Mouse (Mus musculus) kidney, embryonic 14.5 days (tissue): ENCODE results near the gene Zcchc8. TPM values are rescaled to one million over a fixed set of nuclear protein-coding genes. Genes with fewer than 3 reads are reported as not detected.
"Not testable (repeated sequence)": the region's sequence is repeated elsewhere in the genome, so short reads cannot be mapped to it uniquely, and the experiment has no call there.

ENCODE experiments used
- ATAC-seq: fragments of 200-750 bp; cut with Nextera tagmentation; 2 replicates; pipeline ENCODE4 v1.8.0; 2017; ENCODE audit warnings: moderate number of reproducible peaks, mild to moderate bottlenecking, moderate TSS enrichment, moderate library complexity; ENCODE audit not compliant: low FRiP score, low TSS enrichment
- H3K27ac ChIP-seq: fragments of 300-500 bp; sonication (generic); 2 replicates; pipeline ENCODE4 v1.5.1; 2014; ENCODE audit warnings: low read depth, mild to moderate bottlenecking, low read length, moderate library complexity, mixed read lengths
- H3K27me3 ChIP-seq: fragments of 300-500 bp; sonication (generic); 2 replicates; pipeline ENCODE4 v1.6.1; 2014; ENCODE audit warnings: mild to moderate bottlenecking, low read length; ENCODE audit not compliant: control insufficient read depth, insufficient read depth
- H3K36me3 ChIP-seq: fragments of 300-500 bp; sonication (generic); 2 replicates; pipeline ENCODE4 v1.6.1; 2014; ENCODE audit warnings: low read length, mixed read lengths; ENCODE audit not compliant: control insufficient read depth, insufficient read depth
- H3K4me1 ChIP-seq: fragments of 300-500 bp; sonication (generic); 2 replicates; pipeline ENCODE4 v1.6.1; 2014; ENCODE audit warnings: low read length, mixed read lengths; ENCODE audit not compliant: control insufficient read depth, insufficient read depth
- H3K4me2 ChIP-seq: fragments of 300-500 bp; sonication (generic); replicated peaks from 2 replicates; pipeline ENCODE4 v1.6.1; 2014; ENCODE audit warnings: low read depth, mild to moderate bottlenecking, low read length
- H3K4me3 ChIP-seq: fragments of 300-500 bp; sonication (generic); 2 replicates; pipeline ENCODE4 v1.5.1; 2014; ENCODE audit warnings: mild to moderate bottlenecking, low read length
- H3K9ac ChIP-seq: fragments of 300-500 bp; sonication (generic); 2 replicates; pipeline ENCODE4 v1.6.1; 2014; ENCODE audit warnings: low read depth, mild to moderate bottlenecking, low read length, moderate library complexity
- H3K9me3 ChIP-seq: fragments of 300-500 bp; sonication (generic); 2 replicates; pipeline ENCODE4 v1.6.1; 2016; ENCODE audit warnings: low read length; ENCODE audit not compliant: control insufficient read depth
- WGBS: fragments of 180-500 bp; shearing (Covaris S2); extraction: QIAGEN DNeasy Blood & Tissue Kit; methylation state at CpG from one replicate; pipeline ENCODE4 v1.1.7; 2014; 5-methylcytosine and 5-hydroxymethylcytosine counted together
- polyA plus RNA-seq: library from polyadenylated mRNA; unstranded; fragments of >200 nt; fragmentation: Nextera tagmentation; extraction: Ambion mirVana; gene quantifications from 2 replicates; pipeline ENCODE4 v1.2.1, GENCODE M21; 2014

The Zcchc8 gene
- 75.3 and 101 TPM in 2 replicates for polyA plus RNA-seq

GRCm38 (mm10) chr5:123720328-123721311 is at the start of gene Zcchc8:
Gene Zcchc8 (minus strand): TSS chr5:123721100.
- H3K9ac ChIP-seq, result peak within 1 kb of the TSS; percentile 90
- no peaks in the 10 kb centered on the region for H3K9me3 ChIP-seq
- peak; percentile 100 for ATAC-seq
- peaks cover 14% of the 10 kb centered on the region for H3K4me1 ChIP-seq
- peak within 1 kb of the TSS; percentile 83 for H3K4me3 ChIP-seq
- WGBS, result under 1% methylated on average over 83 of the region's 83 CpGs
- H3K36me3 ChIP-seq, result peaks cover 18% of the 10 kb centered on the region
- H3K4me2 ChIP-seq, result peak within 1 kb of the TSS; percentile 64
- H3K27me3 ChIP-seq, result no peaks in the 10 kb centered on the region
- H3K27ac ChIP-seq, result peak within 1 kb of the TSS; percentile 89

GRCm38 (mm10) chr5:123766455-123766854 is 45.6 kb upstream of the Zcchc8 start:
- ATAC-seq, H3K27me3 ChIP-seq, H3K4me2 ChIP-seq, H3K4me3 ChIP-seq, H3K9me3 ChIP-seq, H3K27ac ChIP-seq, H3K9ac ChIP-seq, H3K4me1 ChIP-seq: not testable (repeated sequence)
- H3K36me3 ChIP-seq, result peaks cover 78% of the 10 kb centered on the region
- 96% methylated on average over 11 of the region's 11 CpGs for WGBS

DNA sequence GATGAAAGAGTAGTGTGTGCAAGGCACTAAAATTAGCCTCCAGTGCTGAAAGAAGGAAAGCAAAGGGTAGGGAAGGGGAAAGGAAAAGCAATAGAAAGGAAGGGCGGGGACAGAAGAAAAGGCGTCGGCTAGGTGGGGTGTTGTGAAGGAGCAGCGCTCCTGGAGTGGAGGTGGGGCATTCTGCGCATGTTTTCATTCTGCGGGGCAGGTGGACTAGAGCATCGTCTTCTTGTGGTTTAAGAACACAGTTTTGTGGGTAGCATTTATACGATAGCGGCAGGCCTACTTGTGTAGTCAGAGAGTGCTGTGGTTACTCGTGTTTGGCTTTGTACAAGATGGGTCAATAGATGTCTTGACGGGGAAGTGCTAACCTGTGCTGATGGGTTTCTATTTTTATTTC is 44.6 kb upstream of the Zcchc8 start:
- Histone ChIP-seq H3K4me2 (no peak overlapping the region), H3K36me3 (peaks cover 73% of the 10 kb centered on the region), H3K9me3 (no peaks in the 10 kb centered on the region), H3K4me1 (no peaks in the 10 kb centered on the region), H3K9ac (no peak overlapping the region), H3K4me3 (no peak overlapping the region), H3K27ac (no peak overlapping the region), H3K27me3 (no peaks in the 10 kb centered on the region)
- WGBS, result 93% methylated on average over 11 of the region's 11 CpGs
- no peak for ATAC-seq

DNA sequence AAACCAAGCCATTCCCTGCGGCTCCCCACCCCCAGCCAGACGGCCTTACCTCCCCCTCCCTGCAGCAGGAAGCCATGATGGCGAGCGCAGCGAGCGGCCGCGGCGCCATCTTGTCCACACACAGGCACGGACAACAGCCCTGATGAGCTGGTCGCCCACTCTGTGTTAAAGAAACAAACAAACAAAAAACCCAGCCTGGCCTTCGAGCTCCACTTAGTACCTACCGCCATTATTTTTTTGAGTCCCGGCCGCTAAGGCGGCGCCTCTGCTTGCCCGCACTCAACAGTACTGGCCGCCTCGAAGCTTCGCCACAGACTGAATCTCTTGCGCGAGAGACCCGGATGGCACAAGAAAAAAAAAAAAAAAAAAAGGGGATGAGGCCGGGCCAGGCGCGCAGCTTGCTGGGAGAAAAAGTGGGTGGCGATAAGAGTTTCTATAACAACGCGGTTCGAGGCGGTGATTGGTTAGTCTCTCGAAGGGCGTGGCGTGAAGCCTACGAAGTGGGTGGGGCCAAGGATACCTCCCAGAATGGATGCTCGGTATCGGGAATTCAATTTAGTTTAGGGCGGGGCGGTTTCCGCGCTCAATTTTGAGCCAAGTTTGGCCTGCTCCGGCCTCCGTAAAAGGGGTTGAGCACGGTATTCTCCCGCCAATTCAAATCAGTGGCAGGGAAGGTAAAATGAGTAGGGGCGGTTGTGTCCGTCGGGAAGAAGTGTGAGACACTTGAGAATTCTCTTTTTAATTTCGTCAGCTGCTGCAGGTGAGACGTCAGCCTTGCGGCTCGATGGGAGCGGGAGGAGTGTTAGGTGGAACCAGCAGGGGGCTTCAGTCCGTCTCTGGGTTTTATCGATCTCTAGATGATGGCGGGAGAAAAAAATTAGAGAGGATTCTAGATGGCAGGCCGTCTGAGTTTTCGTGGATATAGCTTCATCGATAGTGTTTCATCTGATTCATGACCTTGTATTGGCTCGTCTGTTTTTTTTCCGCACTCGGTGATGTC is 28.5 kb upstream of the Zcchc8 start, which contains the start of the genes Rsrc2 and Kntc1:
Gene Rsrc2 (minus strand): TSS at position 350 of the 1,000 bp plus-strand sequence.
Gene Kntc1 (plus strand): TSS at position 652 of the 1,000 bp plus-strand sequence.
- Histone ChIP-seq H3K4me3 (peak within 1 kb of the TSS; percentile 85), H3K4me1 (peaks cover 15% of the 10 kb centered on the region; the same call in 1 of the 2 replicates), H3K27me3 (no peaks in the 10 kb centered on the region), H3K9me3 (no peaks in the 10 kb centered on the region), H3K36me3 (peaks cover 20% of the 10 kb centered on the region), H3K4me2 (peak within 1 kb of the TSS; percentile 50), H3K9ac (peak within 1 kb of the TSS; percentile 91), H3K27ac (peak within 1 kb of the TSS; percentile 99)
- WGBS, result under 1% methylated on average over 63 of the region's 63 CpGs
- ATAC-seq, result peak; percentile 99

- peak overlapping the region; percentile 50 for H3K4me2 ChIP-seq
- H3K36me3 ChIP-seq, result peaks cover 21% of the 10 kb centered on the region
- under 1% methylated on average over 18 of the region's 18 CpGs for WGBS
- H3K27ac ChIP-seq, result peak overlapping the region; percentile 99
- peaks cover 15% of the 10 kb centered on the region; the same call in 1 of the 2 replicates for H3K4me1 ChIP-seq
- H3K9ac ChIP-seq, result peak overlapping the region; percentile 91
- ATAC-seq, result no peak
- H3K9me3 ChIP-seq, result no peaks in the 10 kb centered on the region
- no peaks in the 10 kb centered on the region for H3K27me3 ChIP-seq
- H3K4me3 ChIP-seq, result peak overlapping the region; percentile 85
Observed at GRCm38 (mm10) chr5:123748339-123749064, 27.6 kb upstream of the Zcchc8 start.

- H3K36me3 ChIP-seq, result peaks cover 29% of the 10 kb centered on the region
- 17% methylated on average over 7 of the region's 7 CpGs for WGBS
- H3K4me1 ChIP-seq, result peaks cover 15% of the 10 kb centered on the region; the same call in 1 of the 2 replicates
- no peaks in the 10 kb centered on the region for H3K27me3 ChIP-seq
- no peak overlapping the region for H3K27ac ChIP-seq
- no peak for ATAC-seq
- H3K9me3 ChIP-seq, result no peaks in the 10 kb centered on the region
- H3K4me2 ChIP-seq, result peak overlapping the region; percentile 50
- H3K4me3 ChIP-seq, result peak overlapping the region; percentile 85
- peak overlapping the region; percentile 91; the same call in 1 of the 2 replicates for H3K9ac ChIP-seq
Observed at GRCm38 (mm10) chr5:123747604-123748003, 26.7 kb upstream of the Zcchc8 start.

GRCm38 (mm10) chr5:123746253-123746652 is 25.4 kb upstream of the Zcchc8 start:
- no peak overlapping the region for H3K27ac ChIP-seq
- no peaks in the 10 kb centered on the region for H3K9me3 ChIP-seq
- no peak for ATAC-seq
- H3K4me3 ChIP-seq, result peak overlapping the region; percentile 85; the same call in 1 of the 2 replicates
- no peaks in the 10 kb centered on the region for H3K27me3 ChIP-seq
- H3K36me3 ChIP-seq, result peaks cover 35% of the 10 kb centered on the region
- peak overlapping the region; percentile 50 for H3K4me2 ChIP-seq
- H3K4me1 ChIP-seq, result peaks cover 15% of the 10 kb centered on the region; the same call in 1 of the 2 replicates
- no peak overlapping the region; the same call in 1 of the 2 replicates for H3K9ac ChIP-seq

DNA sequence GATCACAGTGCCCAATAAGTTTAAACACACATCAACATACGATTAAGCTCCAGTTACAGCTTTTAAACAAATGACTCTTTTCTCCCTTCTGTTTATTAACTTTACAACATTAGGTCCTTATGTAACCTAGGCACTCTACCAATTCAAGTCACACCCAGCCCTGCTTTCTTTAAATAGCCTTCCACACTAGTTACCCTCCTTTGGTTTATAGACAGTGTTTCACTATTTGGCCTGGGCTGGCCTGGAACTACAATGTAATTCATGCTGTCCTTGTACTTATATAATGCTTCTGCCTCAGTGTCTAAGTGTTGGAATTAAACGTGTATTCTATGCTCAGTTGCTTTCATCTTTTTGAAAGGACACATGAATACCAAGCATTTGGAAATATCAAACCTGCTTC is 23.5 kb upstream of the Zcchc8 start:
- H3K36me3 ChIP-seq, result peaks cover 50% of the 10 kb centered on the region
- H3K4me1 ChIP-seq, result peaks cover 10% of the 10 kb centered on the region; the same call in 1 of the 2 replicates
- no peaks in the 10 kb centered on the region for H3K27me3 ChIP-seq
- no peak overlapping the region for H3K27ac ChIP-seq
- no peaks in the 10 kb centered on the region for H3K9me3 ChIP-seq
- H3K4me2 ChIP-seq, result no peak overlapping the region
- no peak overlapping the region for H3K9ac ChIP-seq
- ATAC-seq, result no peak
- H3K4me3 ChIP-seq, result no peak overlapping the region
- 89% methylated on average over 2 of the region's 2 CpGs for WGBS
